Mouse (Mus musculus): ENCODE results near the gene Tmem267.
"Not testable (repeated sequence)": the region's sequence is repeated elsewhere in the genome, so short reads cannot be mapped to it uniquely, and the experiment has no call there.

The Tmem267 gene

DNA sequence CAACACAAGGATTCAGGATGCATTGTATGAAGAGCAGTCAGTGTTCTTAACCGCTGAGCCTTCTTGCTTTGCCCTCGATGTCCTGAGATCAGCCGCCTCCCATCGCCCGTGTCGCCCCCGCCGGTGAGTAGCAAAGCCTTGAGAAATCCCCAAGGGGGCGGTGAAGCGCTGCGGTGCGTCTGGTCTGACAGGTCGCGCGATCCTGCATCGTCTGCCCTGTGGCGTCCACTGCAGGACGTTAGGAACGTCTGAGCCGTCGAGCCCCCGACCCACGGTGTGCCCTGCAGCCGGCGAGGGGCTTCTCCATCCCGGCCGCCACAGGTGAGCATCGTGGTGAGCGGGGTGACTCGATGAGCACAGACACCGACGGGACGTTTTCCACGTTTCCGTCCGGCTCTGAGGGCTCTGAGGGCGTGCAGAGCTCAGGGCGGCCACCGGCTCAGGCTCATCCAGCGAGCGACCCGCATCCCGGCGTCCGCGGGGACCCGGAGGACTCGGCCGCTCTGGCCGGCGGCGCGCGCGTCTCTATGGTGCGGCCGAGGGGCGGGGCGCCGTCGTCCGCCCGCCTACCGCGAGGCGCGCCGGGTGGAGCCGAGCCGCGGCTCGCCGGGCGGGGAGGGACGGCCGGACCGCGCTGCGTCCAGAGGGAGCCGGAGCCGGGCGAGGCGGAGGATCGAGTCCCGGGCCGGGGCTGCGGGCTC lies at the start of gene Tmem267, which contains the start of gene 3110070M22Rik:
TSS of gene Tmem267 (plus strand) at position 160 of the 701 bp plus-strand sequence.
TSS of gene 3110070M22Rik (minus strand) at position 504 of the 701 bp plus-strand sequence.
- peak; percentile 76 to 86 for DNase-seq (ENCODE audit: low spot score in 2 of 2)

DNA sequence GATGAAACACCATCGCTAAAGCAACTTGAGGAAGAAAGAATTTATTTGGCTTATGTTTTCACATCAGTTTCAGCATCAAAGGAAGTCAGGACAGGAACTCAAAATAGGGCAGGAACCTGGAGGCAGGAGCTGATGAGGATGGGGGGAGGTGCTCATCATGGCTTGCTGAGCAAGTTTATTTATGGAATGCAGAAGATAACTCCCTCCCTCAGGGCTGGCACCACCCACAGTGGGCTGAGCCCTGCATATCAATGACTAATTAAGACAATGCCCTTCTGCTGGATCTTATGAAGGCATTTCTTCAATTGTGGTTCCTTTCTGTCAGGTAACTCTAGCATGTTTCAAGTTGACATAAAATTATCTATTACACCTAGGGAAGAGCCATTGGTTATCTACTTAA lies 45.6 kb upstream of the Tmem267 start:
- DNase-seq (ENCODE audit: low spot score in 2 of 2): no peak

DNA sequence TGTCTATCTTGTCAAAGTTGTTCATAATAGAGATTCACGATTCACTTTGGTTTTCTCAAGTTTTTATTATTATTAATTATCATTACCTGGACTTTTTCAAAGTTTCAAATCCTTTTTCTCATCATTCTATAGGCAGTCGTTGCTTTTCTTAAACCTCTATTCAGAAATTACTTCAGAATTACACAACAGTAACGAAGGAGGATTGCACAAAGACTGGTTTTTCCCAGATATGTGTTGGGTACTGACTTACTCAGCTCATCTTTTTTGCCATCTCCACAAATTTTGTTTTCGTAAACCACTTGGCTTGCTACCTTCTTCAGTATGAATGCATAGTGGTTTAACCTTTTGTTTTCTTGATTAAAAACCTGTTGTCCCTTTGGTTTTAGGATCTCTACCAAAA lies 34.3 kb upstream of the Tmem267 start:
- no peak for DNase-seq (ENCODE audit: low spot score in 2 of 2)

DNA sequence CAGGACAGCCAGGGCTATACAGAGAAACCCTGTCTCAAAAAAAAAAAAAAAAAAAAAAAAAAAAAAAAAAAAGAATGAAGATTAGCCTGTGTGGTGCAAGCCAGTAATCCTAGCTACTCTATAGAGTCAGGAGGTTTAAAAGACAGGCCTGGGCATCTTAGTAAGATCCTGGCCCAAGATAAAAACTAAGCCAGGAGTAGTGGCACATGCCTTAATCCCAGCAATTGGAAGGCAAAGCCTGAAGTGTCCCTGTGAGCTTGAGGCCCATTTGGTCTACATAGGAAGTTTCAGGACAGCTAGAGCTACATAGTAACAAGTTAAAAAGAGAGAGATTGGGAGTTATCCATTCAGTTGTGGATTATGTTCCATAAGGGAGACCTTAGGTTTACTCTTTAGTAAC lies 32.8 kb upstream of the Tmem267 start:
- no peak for DNase-seq (ENCODE audit: low spot score in 2 of 2)

DNA sequence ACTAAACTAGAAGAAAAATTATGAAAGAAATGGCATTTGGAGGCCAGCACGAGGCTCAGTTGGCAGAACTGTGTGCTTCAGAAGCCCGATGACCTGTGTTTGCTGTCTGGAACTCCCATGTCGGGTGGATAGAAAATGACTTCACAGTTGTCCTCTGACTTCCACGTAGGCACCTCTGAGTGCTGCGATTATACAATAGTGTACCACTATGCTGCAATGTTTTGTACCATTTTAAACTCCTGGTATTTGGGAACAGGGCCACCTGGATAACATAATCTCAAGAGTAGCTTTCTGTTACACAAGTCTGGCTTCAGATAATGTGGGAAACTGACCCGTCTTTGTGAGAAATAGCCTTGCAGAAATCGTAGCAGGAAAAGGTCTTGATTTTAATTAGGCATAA lies 31.5 kb upstream of the Tmem267 start:
- no peak for DNase-seq (ENCODE audit: low spot score in 2 of 2)

DNA sequence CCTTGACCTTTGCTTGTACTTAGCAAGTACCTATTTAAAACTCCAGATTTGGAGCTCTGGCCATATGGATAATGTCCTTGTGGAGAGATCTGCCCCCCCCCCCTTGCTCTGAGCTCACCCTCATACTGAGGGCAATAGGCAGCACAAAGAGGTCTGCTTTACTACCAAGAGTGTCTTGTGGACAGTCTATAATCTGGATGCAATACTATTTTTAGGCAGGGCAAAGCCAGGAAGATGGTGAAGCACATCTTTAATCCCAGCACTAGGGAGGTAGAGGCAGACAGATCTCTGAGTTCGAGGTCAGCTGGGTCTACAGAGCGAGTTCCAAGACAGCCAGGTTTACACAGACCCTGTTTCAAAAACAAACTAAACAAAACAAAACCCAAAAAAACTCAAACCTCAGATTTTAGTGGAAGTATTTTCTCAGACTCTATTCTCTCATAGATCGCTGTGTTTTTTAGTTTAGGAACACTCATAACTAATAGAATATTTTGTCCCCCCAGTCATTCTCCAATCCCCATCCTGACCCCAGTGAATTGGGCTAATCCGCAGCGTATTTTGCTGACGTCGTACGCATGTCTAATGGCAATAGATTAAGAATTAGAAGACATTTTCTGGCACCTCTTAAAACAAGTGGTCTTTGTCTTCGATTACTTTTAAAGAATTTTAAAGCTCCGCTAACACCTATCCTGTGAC lies 25.8 kb upstream of the Tmem267 start:
- DNase-seq (ENCODE audit: low spot score in 2 of 2): no peak

DNA sequence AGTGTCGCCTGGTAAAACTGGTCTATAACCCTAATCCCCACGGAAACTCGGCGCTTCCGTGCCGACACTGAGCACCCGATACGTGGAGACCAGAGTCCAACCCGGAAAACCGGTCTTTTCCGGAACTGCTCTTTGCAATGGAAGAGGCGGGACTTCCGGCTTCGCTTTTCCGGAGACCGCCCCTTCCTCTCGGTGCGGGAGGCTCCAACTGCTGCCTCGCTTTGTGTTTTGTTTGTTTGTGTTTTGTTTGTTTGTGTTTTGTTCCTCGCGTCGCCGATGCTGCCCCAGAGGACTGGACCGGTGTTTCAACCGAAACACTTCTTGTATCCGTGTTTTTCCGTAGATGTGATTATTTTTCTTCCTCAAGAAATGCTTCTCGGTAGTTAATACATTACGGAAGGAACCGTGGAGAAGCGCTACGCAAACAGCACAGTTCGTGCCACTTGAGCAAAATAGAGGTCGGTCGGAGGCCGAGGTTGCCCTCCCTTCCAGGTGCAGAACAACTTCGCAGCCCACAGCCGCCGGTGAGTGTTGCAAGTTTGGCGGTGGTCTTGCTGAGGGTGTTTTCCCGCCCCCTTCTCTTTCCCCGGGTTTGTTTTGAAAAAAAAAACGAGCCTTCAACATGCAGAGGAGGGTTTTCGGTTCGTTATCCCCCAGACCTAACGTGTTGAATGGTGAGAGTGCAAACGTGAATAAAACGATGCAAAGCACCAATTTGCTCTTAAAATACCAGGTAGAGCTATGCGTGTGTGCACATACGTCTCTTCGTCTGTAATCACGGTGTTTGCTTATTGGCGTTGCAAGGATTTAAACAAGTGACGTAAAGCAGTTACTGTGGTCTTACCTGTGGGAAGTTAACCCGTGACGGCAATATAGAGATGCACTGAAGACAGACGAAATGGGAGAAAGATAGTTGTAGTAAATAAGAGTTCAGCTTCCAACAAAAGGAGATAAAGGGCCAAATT lies 25.0 kb upstream of the Tmem267 start, which contains the start of gene 4833420G17Rik:
TSS of gene 4833420G17Rik (plus strand) at position 173 of the 965 bp plus-strand sequence.
- peak; percentile 70 to 82 for DNase-seq (ENCODE audit: low spot score in 2 of 2)

DNA sequence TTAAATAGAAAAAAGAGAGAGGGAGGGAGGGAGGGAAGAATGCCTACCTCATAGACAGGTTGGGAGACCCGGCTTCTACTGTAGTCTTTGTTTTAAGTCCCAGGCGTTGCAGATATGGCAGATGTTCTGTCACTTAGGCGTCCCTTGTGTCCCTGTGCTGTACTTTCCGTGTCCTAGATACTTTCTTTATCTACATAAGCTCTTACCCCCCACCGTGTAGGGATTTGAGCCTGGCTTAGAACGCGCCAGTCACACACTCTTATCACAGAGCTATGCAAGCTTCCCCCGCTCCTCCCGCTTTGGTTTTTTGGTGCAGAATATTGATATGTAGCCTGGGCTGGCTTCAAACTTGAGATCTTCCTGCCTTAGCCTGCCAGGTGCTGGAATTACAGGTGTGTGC lies 11.2 kb upstream of the Tmem267 start:
- no peak for DNase-seq (ENCODE audit: low spot score in 2 of 2)

DNA sequence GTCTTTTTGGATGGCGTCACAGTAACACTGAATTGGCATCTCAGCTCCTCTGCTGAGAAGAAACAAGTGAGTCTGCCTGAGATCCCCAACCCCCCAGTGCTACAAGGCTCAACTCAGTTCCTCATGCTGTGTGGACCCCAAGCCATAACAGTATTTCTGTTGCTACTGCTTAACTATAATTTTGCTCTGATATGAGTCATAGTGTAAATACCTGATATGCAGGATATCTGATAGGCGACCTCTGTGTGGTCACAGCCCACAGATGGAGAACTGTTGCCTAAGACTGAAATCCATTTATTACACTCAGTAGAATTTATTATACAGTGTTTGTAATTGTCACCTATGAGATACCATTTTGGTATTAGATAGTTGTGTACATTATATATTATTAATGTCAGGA lies 10.1 kb upstream of the Tmem267 start:
- DNase-seq (ENCODE audit: low spot score in 2 of 2): no peak

DNA sequence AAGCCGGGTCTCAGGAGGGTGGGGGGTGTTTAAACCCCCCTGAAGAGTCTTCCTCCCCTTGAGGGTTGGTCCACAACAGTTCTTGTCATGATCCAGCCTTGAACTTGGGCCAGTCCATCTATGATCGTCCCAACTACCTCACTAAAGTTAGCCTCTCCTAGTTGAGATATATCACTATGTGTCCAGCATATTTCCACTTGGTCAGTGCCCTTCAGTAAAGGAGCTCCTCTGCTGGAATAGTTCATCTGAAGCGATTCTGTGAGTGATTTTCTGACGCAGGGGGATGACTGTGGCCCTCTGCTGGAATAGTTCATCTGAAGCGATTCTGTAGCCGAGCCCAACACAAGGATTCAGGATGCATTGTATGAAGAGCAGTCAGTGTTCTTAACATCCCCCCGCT lies 485 bp upstream of the Tmem267 start:
- no peak for DNase-seq (ENCODE audit: low spot score in 2 of 2)

DNA sequence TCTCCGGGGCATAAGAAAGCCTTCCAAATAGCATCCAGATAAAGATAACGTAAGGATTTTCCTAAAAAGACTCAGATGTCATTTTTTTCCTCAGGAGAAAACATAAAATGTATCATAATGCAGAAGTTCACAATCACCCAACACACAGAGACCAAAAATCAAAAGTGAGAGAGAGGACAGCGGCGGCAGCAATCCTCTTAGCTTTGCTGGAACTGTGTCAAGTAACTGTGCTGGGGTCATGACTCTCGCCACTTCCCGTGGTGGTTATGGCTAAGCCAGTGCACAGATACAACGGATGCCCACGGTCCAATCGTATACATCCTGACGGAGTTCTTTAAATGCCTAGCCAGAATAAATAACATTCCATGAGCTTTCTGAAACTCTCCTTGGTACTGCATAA lies 4.2 kb downstream of the Tmem267 start:
- not testable (repeated sequence) for DNase-seq (ENCODE audit: low spot score in 2 of 2)

DNA sequence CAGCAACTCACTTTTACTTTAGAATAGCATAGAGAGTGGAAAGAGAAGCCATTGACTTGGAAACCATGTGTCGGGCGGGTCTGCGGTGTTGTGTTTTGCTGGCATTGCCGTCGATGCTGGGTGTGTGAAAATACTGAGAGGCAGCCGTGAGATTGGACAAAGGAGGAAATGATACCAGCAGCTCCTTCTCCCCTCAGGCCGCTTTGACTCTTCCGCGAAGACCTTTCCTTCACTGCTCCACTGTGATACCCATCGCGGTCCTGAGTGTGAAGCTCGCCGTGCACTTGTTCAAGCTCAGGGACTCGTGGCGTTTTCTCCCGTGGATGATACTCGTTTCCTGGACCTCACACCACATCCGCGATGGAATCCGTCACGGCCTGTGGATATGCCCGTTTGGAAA lies 7.1 kb downstream of the Tmem267 start:
- DNase-seq (ENCODE audit: low spot score in 2 of 2): not testable (repeated sequence)

DNA sequence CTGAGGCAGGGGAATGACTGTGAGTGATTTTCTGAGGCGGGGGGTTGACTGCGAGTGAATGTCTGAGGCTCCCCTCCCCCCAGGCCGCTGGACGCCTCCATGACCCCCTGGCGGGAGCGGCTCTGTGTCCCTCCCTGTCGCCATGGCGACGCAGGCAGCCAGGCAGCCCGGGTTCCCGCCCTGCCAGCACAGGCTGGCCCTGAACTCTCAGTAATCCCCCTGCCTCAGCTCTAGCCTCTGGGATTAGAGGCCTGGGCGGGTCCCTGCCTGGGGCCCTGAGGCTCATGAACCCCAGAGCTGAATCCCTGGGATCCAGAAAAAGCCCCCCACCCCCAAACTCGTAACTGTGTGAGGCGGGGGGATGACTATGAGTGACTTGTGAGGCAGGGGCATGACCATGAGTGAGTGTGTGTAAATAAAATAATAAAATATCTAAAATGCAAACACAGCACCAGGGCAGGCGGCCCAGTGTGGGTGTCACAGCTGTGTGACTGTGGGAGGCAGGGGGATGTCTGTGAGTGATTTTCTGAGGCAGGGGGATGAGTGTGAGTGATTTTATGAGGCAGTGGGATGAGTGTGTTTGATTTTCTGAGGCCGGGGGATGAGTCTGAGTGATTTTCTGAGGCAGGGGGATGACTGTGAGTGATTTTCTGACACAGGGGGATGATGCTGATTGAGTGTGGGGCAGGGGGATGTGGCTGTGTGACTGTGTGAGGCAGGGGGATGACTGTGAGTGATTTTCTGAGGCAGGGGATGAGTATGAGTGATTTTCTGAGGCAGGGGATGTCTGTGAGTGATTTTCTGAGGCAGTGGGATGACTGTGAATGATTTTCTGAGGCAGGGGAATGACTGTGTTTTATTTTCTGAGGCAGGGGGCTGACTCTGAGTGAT lies 108.7 kb downstream of the Tmem267 start:
- peak in 1 of 2 experiments; percentile 46 for DNase-seq (ENCODE audit: low spot score in 2 of 2)

DNA sequence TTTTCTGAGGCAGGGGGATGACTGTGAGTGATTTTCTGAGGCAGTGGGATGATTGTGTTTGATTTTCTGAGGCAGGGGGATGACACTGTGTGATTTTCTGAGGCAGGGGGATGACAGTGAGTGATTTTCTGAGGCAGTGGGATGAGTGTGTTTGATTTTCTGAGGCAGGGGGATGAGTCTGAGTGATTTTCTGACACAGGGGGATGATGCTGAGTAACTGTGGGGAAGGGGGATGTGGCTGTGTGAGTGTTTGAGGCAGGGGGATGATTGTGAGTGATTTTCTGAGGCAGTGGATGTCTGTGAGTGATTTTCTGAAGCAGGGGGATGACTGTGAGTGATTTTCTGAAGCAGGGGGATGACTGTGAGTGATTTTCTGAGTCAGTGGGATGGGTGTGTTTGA lies 110.6 kb downstream of the Tmem267 start:
- not testable (repeated sequence) for DNase-seq (ENCODE audit: low spot score in 2 of 2)

DNA sequence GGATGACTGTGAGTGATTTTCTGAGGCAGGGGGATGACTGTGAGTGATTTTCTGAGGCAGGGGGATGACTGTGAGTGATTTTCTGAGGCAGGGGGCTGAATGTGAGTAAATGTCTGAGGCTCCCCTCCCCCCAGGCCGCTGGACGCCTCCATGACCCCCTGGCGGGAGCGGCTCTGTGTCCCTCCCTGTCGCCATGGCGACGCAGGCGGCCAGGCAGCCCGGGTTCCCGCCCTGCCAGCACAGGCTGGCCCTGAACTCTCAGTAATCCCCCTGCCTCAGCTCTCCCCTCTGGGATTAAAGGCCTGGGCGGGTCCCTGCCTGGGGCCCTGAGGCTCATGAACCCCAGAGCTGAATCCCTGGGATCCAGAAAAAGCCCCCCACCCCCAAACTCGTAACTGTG lies 111.2 kb downstream of the Tmem267 start:
- peak; percentile 29 to 40 for DNase-seq (ENCODE audit: low spot score in 2 of 2)

DNA sequence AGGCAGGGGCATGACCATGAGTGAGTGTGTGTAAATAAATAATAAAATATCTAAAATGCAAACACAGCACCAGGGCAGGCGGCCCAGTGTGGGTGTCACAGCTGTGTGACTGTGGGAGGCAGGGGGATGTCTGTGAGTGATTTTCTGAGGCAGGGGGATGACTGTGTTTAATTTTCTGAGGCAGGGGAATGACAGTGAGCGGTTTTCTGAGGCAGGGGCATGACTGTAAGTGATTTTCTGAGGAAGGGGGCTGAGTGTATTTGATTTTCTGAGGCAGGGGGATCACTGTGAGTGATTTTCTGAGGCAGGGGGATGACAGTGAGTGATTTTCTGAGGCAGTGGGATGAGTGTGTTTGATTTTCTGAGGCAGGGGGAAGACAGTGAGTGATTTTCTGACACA lies 111.7 kb downstream of the Tmem267 start:
- DNase-seq (ENCODE audit: low spot score in 2 of 2): not testable (repeated sequence)

DNA sequence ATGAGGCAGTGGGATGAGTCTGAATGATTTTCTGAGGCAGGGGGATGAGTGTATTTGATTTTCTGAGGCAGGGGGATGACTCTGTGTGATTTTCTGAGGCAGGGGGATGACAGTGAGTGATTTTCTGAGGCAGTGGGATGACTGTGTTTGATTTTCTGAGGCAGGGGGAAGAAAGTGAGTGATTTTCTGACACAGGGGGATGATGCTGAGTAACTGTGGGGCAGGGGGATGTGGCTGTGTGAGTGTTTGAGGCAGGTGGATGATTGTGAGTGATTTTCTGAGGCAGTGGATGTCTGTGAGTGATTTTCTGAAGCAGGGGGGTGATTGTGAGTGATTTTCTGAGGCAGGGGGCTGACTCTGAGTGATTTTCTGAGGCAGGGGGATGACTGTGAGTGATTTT lies 112.3 kb downstream of the Tmem267 start:
- DNase-seq (ENCODE audit: low spot score in 2 of 2): peak; percentile 26 to 37

DNA sequence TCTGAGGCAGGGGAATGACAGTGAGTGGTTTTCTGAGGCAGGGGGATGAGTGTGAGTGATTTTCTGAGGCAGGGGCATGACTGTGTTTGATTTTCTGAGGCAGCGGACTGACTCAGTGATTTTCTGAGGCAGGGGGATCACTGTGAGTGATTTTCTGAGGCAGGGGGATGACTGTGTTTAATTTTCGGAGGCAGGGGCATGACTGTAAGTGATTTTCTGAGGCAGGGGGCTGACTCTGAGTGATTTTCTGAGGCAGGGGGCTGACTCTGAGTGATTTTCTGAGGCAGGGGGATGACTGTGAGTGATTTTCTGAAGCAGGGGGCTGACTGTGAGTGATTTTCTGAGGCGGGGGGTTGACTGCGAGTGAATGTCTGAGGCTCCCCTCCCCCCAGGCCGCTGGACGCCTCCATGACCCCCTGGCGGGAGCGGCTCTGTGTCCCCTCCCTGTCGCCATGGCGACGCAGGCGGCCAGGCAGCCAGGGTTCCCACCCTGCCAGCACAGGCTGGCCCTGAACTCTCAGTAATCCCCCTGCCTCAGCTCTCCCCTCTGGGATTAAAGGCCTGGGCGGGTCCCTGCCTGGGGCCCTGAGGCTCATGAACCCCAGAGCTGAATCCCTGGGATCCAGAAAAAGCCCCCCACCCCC lies 115.0 kb downstream of the Tmem267 start:
- DNase-seq (ENCODE audit: low spot score in 2 of 2): peak in 1 of 2 experiments; percentile 44

DNA sequence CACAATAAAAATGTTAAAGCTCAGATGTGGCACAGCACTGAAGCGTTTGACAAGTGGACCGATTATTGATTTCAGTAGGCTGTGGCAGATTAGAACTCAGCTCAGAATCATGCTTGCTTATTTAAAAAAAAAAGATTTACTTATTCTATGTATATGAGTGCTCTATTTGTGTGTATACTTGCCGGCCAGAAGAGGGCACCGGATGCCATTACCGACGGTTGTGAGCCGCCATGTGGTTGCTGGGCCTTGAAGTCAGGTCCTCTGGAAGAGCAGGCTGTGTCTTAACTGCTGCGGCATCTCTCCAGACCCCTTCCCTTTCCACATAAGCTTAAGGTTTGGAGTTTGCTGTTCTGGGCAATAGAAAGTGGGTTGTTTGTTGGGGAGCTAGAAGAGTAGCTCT lies 116.1 kb downstream of the Tmem267 start:
- DNase-seq (ENCODE audit: low spot score in 2 of 2): not testable (repeated sequence)

DNA sequence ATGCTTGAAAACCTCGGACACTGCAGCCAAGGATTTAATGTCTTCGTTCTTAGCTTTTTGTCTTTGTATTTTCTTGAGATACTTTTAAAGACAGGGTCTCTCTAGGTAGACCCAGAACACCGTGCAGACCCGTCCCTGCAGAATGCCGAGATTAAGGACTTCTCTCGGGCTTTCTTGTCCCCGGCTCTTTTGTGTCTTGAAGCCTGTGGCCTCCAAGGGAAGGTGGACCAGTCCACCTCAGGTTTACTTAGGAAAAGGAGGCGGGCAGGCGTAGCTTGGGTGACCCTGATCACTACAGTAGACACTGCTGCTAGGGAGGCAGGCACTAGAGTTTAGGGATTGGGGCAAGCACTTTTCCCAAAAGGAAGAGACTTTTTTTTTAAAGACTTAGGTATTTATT lies 116.5 kb downstream of the Tmem267 start:
- DNase-seq (ENCODE audit: low spot score in 2 of 2): not testable (repeated sequence)
